Mouse (Mus musculus) telencephalon, adult 2 months (tissue): Measurements from ENCODE around the gene Olfr432.
"Not testable (repeated sequence)": the region's sequence is repeated elsewhere in the genome, so short reads cannot be mapped to it uniquely, and the experiment has no call there.

Experiments used
- DNase-seq: peaks from one replicate; pipeline ENCODE4 v3.0.0-alpha.2; 2011; ENCODE audit warnings: low read depth, low spot score

Gene Olfr432

GRCm38 (mm10) chr1:174048893-174049292 is at the start of gene Olfr432:
TSS of gene Olfr432 (plus strand) at chr1:174049205.
- no peak for DNase-seq

- DNase-seq, result not testable (repeated sequence)
These were observed 44.5 kb upstream of the Olfr432 start for GRCm38 (mm10) chr1:174004352-174005109.

- not testable (repeated sequence) for DNase-seq
These were observed 42.0 kb upstream of the Olfr432 start for GRCm38 (mm10) chr1:174007050-174007449.

GRCm38 (mm10) chr1:174031698-174032097 is 17.3 kb upstream of the Olfr432 start, which contains the start of gene Ifi205:
TSS of gene Ifi205 (minus strand) at chr1:174031810.
- DNase-seq, result no peak

GRCm38 (mm10) chr1:174035841-174036240 is 13.2 kb upstream of the Olfr432 start:
- no peak for DNase-seq

DNA sequence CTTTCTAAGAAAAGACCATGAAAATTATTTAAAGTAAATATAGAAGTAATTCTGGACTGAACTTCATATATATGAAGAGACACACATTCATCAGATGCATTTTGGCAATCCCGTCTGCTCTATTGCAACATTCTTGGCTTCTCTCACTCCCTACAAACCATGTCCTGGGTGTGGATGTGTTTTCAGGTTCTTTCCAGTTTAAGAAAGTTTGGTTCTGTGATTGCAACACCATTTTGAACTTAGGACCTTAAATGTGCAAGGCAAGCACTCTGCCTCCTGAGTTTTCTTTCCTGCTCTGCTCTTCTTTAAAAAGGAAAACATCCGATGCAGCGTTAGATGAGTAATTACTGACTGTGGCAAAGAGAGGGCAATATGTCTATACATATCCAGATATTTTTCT is 10.5 kb upstream of the Olfr432 start:
- DNase-seq, result no peak

- DNase-seq, result peak; percentile 17
These were observed 8.4 kb upstream of the Olfr432 start, which contains the start of gene Olfr433 for GRCm38 (mm10) chr1:174040523-174041177. TSS of gene Olfr433 (plus strand) at chr1:174040705.

GRCm38 (mm10) chr1:174042091-174042884 is 6.7 kb upstream of the Olfr432 start:
- not testable (repeated sequence) for DNase-seq

- DNase-seq, result no peak
These were observed 4.6 kb upstream of the Olfr432 start for GRCm38 (mm10) chr1:174044431-174044830.

DNA sequence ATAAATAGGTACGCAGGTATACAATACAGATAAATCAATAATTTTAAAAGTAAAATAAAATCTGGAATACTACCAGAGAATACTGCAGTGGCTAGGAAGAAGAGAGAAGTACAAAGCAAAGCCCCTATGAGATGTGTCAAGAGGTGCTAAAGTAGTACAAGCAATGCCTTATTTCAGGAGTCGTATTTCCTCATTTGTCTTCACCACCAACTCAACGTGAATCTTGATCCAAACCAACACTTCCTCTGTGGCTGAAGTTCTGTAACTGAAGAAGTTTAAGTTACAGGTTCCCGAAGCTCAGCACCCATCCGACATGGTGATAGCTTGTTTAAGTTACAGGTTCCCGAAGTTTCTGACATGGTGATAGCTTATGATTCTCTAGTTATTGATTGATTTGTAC is 778 bp upstream of the Olfr432 start:
- DNase-seq, result not testable (repeated sequence)

DNA sequence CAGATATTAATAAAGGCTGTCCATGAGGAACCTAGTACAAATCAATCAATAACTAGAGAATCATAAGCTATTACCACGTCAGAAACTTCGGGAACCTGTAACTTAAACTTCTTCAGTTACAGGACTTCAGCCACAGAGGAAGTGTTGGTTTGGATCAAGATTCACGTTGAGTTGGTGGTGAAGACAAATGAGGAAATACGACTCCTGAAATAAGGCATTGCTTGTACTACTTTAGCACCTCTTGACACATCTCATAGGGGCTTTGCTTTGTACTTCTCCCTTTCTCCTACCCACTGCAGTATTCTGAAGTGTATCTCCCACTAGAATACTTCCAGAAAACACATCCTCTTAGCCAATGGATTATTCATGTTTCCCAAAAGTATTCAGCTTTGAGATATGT is 352 bp downstream of the Olfr432 start:
- DNase-seq, result not testable (repeated sequence)

DNA sequence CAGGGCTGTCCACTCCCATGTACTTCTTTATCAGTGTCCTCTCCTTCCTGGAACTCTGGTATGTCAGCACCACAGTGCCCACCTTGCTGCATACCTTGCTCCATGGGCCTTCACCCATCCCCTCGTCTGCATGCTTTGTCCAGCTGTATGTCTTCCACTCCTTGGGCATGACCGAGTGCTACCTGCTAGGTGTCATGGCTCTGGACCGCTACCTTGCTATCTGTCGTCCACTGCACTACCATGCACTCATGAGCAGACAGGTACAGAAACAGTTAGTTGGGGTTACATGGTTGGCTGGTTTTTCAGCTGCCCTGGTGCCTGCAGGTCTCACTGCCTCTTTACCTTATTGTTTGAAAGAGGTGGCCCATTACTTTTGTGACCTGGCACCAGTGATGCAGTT is 1.5 kb downstream of the Olfr432 start:
- no peak for DNase-seq

DNA sequence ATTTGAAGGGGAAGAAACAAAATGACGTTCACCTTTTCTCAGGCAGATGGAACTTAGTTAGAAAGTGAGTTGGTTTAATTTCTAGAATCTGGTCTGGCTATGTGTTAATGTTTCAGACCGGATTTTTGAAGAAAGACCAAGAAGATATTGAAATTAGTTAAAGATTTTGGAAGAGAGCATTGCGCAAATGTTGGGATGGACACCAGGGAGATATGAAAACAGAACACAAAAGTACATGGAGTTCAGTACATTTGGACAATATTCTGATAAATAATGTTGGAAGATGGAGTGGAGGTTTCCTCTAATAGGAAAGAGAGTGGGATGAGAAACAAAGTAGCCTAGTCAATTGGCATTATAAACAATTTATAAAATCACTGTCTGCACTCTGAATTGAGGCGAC is 2.5 kb downstream of the Olfr432 start:
- no peak for DNase-seq

GRCm38 (mm10) chr1:174051931-174052536 is 3.0 kb downstream of the Olfr432 start:
- no peak for DNase-seq

DNA sequence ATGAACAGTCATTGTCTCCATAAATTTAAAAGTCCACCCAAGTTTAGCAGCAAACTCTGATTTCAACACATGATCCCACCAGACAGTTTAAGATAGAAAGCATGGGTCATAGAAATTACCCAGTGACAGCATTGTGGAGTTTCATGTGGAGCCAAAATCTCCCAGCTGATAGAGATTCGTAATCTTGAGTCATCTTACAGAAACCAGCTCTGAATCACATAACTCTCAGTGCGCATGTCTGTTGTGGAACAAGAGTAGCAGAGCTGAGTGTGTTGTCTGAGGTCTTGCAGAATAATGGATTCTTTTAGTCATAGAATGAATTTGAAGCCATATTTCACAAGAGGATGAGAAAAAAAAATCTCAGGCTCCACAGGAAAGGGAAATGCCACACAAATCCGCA is 4.0 kb downstream of the Olfr432 start:
- DNase-seq, result peak; percentile 3

DNA sequence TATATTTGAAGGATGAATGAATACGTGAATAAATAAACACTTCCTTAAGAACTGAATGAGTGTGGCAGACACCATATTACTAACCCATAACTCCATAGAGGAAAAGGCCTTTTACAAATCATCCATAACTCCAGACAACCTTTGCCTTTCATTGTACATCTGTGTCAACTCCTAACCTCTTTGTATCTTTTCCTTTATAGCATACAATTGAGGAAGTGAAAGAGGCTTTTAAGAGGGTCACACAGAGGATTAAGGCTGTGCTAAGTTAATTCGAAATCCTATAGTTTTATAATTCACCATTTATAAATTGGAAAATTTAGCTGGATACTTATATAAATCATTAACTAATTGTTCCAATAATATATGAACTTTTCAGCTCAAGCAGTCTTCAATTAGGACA is 6.2 kb downstream of the Olfr432 start:
- no peak for DNase-seq

DNA sequence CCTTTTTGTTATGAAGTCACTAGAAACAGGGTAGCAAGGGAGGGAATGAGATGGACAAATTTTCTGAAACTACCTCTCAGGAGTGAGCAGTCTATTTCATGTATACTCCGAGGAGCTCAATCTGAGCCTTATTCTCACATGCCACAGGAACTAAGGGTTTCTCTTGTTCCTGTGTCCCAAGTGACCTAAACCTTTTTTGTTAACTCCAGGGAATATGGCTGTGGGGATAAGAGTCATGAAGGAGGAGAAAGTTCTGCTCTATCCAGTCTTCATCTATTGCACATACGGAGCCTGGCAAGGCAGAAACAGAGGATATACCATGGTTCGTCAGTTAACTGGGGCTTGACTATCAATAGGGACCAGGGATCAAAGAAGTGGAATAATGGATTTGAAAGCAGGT is 17.3 kb downstream of the Olfr432 start, which contains the start of gene Olfr430:
Olfr430 (plus strand) TSS at position 301 of the 400 bp plus-strand sequence.
- DNase-seq, result no peak

DNA sequence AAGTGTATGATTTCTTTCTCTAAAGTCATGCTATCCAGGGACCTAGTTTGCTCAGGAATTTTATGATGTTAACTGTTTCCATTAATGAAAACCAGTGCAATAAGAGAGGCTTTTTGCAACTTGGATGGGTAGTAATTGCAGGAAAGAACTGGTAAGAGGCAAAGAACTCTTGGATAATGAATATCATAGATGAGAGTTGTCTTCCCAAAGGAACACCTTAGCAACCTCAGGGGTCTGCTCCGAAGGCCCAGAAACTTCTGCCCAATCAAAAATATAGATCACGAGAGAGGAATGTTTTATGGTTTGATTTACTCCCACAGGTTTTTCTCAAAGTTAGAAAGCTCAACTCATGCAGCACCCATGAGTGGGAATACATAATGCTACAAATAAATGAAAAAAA is 35.0 kb downstream of the Olfr432 start, which contains the start of gene Olfr429:
Olfr429 (plus strand) TSS at position 301 of the 400 bp plus-strand sequence.
- no peak for DNase-seq

DNA sequence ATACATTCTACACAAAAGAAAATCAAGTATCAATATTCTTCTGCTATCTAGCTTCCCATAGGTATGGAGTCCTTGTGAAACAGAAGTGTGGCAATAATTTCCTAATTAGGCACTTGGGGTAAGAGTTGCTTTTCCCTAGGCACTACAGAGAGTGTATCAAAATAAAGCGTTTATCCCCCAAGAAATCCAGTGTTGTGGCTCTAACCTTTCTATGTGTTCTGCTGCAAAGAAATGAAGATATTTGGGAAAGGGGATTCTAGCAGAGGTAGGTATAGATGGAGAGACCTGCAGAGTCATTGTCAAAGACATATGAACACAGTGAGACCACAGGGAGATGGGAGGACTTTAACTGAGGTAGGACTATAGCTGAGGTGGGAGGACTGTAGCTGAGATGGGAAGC is 47.6 kb downstream of the Olfr432 start, which contains the start of gene Olfr427:
Olfr427 (plus strand) TSS at position 301 of the 400 bp plus-strand sequence.
- no peak for DNase-seq

DNA sequence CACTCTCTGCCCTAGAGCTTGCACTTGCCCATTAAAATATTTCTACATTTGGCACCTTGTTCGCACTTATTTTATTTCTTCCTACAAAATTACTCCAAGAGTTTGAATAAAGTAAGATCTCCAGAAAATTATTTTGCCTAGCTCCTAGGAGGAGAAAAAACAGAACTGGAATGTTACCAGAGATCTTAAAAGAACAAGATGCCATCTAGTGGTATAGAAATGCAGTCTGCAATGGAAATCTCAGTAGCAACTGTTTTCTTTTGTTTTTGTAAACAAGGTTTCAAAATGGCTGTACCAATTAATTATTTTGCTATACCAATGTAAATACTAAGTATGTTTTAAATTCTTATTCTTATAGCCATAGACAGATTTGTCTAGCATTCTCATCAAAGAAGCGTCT is 54.7 kb downstream of the Olfr432 start:
- peak; percentile 8 for DNase-seq
